Mouse (Mus musculus) intestine, embryonic 14.5 days (tissue): Measurements from ENCODE around the gene Lman2. TPM values are rescaled to one million over a fixed set of nuclear protein-coding genes. Genes with fewer than 3 reads are reported as not detected.

Source experiments
- ATAC-seq: fragments of 200-750 bp; cut with Nextera tagmentation; replicated peaks from 2 replicates; pipeline ENCODE4 v1.8.0; 2017; ENCODE audit warnings: low read depth, moderate number of reproducible peaks, moderate TSS enrichment, moderate library complexity; ENCODE audit not compliant: low FRiP score, low TSS enrichment
- DNase-seq: peaks from one replicate; pipeline ENCODE4 v3.0.0-alpha.2; 2018; ENCODE audit warnings: low spot score
- H3K27ac ChIP-seq: fragments of 300-500 bp; sonication (generic); 2 replicates; pipeline ENCODE4 v1.5.1; 2014; ENCODE audit warnings: low read depth, mild to moderate bottlenecking, control low read depth
- H3K27me3 ChIP-seq: fragments of 300-500 bp; sonication (generic); replicated peaks from 2 replicates; pipeline ENCODE4 v1.6.1; 2014; ENCODE audit warnings: low read length, control low read depth; ENCODE audit not compliant: control insufficient read depth, insufficient read depth
- H3K36me3 ChIP-seq: fragments of 300-500 bp; sonication (generic); 2 replicates; pipeline ENCODE4 v1.6.1; 2014; ENCODE audit warnings: low read length, control low read depth; ENCODE audit not compliant: control insufficient read depth, insufficient read depth
- H3K4me1 ChIP-seq: fragments of 300-500 bp; sonication (generic); replicated peaks from 2 replicates; pipeline ENCODE4 v1.6.1; 2014; ENCODE audit warnings: low read length, control low read depth, mixed read lengths; ENCODE audit not compliant: control insufficient read depth, insufficient read depth
- H3K4me2 ChIP-seq: fragments of 300-500 bp; sonication (generic); 2 replicates; pipeline ENCODE4 v1.6.1; 2014; ENCODE audit warnings: low read length
- H3K4me3 ChIP-seq: fragments of 300-500 bp; sonication (generic); 2 replicates; pipeline ENCODE4 v1.5.1; 2014; ENCODE audit warnings: low read depth, low read length, control low read depth, mixed read lengths
- H3K9ac ChIP-seq: fragments of 300-500 bp; sonication (generic); 2 replicates; pipeline ENCODE4 v1.6.1; 2014; ENCODE audit warnings: mild to moderate bottlenecking, low read length
- H3K9me3 ChIP-seq: fragments of 300-500 bp; sonication (generic); 2 replicates; pipeline ENCODE4 v1.6.1; 2016; ENCODE audit warnings: low read length, control low read depth; ENCODE audit not compliant: control insufficient read depth
- WGBS: fragments of 180-500 bp; shearing (Covaris S2); extraction: QIAGEN DNeasy Blood & Tissue Kit; methylation state at CpG from one replicate; pipeline ENCODE4 v1.1.7; 2014; 5-methylcytosine and 5-hydroxymethylcytosine counted together
- polyA plus RNA-seq: library from polyadenylated mRNA; unstranded; fragments of >200 nt; fragmentation: Nextera tagmentation; extraction: Ambion mirVana; gene quantifications from 2 replicates; pipeline ENCODE4 v1.2.1, GENCODE M21; 2014

The Lman2 gene
- polyA plus RNA-seq, 1 experiment from 2014 or later = 104 TPM

DNA sequence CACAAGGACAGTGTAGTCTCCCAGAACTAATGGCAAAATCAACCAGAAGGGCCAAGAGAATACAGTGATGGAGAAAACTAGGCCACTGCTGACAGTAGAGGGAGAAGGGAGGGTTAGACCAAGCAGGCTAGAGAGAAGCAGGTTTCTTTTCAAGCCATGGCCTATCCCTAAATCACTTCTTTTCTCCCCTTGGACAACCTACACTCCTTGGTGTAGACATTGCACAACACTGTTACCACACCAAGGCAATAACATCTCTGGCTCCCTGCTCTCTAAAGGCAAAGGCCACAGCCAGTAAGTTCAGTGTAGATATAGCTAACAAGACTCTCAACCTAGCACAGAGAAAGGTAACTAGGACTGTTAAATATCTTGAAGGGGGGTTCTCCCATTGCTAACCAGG lies 1.4 kb downstream of the Lman2 start:
- Histone ChIP-seq H3K9ac (peak overlapping the region; percentile 87; the same call in 1 of the 2 replicates), H3K4me3 (peak overlapping the region; percentile 97), H3K4me1 (peaks cover 13% of the 10 kb centered on the region), H3K27me3 (no peaks in the 10 kb centered on the region), H3K9me3 (no peaks in the 10 kb centered on the region), H3K36me3 (peaks cover 42% of the 10 kb centered on the region), H3K4me2 (peak overlapping the region; percentile 94), H3K27ac (no peak overlapping the region)
- ATAC-seq (no peak), DNase-seq (no peak)

DNA sequence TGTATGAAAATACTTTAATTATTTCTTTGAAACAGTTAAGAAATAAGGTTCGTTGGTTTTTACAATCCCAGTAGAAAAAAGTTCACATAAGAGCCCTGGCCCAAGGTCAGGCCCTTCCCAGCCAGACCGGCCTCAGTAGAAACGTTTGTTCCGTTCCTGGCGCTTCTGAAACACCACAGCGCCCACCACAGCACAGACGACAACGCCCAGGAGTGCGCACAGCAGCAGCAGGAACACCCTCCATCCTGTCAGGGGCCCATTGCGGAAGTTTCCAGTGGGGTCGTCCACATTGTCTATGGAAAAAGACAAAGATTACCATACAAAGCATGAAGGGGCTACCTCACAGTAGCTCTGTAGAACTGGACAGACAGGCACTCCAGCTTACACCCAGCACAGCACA lies 15.8 kb downstream of the Lman2 start:
- no peak for ATAC-seq

DNA sequence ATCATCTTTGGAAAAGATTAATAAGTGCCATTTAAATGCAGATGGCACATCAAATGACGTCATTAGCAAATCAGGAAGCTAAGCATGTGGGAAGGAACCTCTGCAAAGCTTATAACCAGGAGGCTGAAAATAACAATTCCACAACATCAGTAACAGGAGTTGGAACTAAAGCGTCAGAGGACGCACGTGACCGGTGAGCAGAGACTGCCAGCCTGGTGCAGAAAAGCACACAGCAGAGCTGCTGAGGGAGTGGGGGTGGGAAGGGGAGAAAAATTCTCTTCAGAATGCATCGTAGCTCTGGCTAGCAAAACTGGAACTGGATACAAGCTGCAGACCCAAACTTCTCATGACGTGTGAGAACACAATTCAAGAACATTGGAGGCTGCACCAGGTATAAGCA lies 18.3 kb downstream of the Lman2 start:
- Histone ChIP-seq H3K9ac (no peak overlapping the region), H3K4me1 (no peaks in the 10 kb centered on the region), H3K4me3 (no peak overlapping the region), H3K9me3 (no peaks in the 10 kb centered on the region), H3K27me3 (no peaks in the 10 kb centered on the region), H3K36me3 (peaks cover 52% of the 10 kb centered on the region), H3K27ac (no peak overlapping the region), H3K4me2 (no peak overlapping the region)
- 92% methylated on average over 7 of the region's 7 CpGs for WGBS
- ATAC-seq = no peak
- DNase-seq = no peak

More for the DNA sequence above, 15.8 kb downstream of the Lman2 start:
- no peak for DNase-seq
- Histone ChIP-seq H3K27me3 (no peaks in the 10 kb centered on the region), H3K4me1 (no peaks in the 10 kb centered on the region), H3K36me3 (peaks cover 73% of the 10 kb centered on the region), H3K9me3 (no peaks in the 10 kb centered on the region), H3K4me3 (no peak overlapping the region), H3K4me2 (no peak overlapping the region), H3K9ac (no peak overlapping the region), H3K27ac (no peak overlapping the region)
- 87% methylated on average over 11 of the region's 11 CpGs for WGBS

DNA sequence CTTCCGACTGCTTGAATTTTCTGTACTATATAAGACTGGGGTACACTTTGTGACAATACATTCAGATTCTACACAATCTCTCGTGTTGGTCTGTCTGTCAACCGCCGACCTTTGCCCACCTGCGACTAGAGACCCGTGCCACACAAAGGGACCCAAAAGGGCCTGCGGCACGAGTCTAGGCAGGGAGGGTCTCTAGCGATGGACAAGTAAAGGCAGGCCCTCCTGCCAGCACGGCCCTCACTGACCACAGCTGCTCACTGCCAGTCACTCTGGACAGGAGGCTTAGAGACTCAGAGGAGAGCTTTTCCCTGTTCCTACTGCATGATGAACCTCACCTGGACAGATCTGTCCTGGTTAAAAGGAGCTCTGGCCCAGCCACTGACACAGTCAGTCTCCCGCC lies 20.1 kb downstream of the Lman2 start:
- Histone ChIP-seq H3K27me3 (no peaks in the 10 kb centered on the region), H3K9ac (no peak overlapping the region; the same call in 1 of the 2 replicates), H3K4me3 (no peak overlapping the region), H3K4me1 (no peaks in the 10 kb centered on the region), H3K9me3 (no peaks in the 10 kb centered on the region), H3K27ac (no peak overlapping the region), H3K4me2 (no peak overlapping the region), H3K36me3 (peaks cover 35% of the 10 kb centered on the region)
- ATAC-seq (no peak), DNase-seq (no peak)
- 32% methylated on average over 11 of the region's 11 CpGs for WGBS

DNA sequence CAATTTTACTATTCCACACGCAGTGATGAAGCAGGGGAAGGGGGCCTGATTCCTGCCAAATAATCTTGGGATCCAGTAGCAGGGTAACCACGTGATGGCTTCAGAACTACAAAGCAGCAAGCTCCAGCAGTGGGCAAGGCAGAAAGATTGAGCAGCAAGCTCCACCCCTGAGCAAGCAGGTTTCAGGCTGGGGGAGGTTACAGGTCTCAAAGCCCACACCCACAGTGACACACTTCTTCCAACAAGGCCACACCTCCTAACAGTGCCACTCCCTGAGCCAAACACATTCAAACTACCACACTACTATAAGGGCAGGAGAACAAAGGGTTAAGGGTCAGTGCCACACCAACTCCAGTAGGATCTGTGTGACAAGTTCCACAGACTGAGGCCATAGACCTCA lies 23.3 kb downstream of the Lman2 start:
- no peak overlapping the region for H3K9ac ChIP-seq
- no peak overlapping the region for H3K4me2 ChIP-seq
- no peak overlapping the region for H3K27ac ChIP-seq
- no peaks in the 10 kb centered on the region for H3K27me3 ChIP-seq
- peak; percentile 39; the same call in 1 of the 2 replicates for ATAC-seq
- H3K9me3 ChIP-seq = no peaks in the 10 kb centered on the region
- peaks cover 3% of the 10 kb centered on the region for H3K36me3 ChIP-seq
- DNase-seq = no peak
- no peaks in the 10 kb centered on the region for H3K4me1 ChIP-seq
- no peak overlapping the region for H3K4me3 ChIP-seq
- 31% methylated on average over 2 of the region's 2 CpGs for WGBS

DNA sequence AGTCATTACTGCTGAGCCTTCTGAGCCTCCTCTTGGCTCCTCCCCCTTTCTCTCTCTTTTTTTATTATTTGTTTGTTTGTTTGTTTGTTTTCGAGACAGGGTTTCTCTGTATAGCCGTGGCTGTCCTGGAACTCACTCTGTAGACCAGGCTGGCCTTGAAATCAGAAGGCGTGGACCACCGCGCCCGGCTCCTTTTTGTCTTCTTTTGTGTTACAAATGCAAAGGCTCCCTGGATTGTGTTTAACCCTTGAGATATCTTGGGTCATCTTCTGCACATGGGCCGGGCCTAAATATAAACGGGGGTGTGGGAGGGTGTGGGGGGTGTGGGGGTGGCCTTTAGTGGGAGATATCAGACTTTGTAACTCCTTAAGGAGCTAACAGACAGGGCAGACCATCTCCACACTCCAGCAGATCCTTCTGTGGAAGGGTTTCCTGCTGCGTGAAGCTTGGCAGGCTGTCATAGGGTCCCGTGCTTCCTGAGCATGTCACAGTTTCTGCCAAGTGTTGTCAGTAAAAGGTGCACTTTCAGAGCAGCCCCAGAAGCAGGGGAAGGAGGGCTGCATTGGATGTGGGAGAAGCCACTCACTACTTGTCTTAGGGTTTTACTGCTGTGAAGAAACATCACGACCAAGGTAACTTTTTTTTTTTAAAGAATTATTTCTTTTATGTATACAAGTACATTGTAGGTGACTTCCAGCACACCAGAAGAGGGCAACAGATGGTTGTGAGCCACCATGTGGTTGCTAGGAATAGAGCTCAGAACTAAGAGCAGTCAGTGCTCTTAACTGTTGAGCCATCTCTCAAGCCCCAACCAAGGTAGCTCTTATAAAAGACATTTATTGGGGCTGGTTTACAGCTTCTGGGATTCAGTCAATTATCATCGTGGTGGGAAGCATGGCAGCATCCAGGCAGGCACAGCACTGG lies 24.2 kb downstream of the Lman2 start:
- Histone ChIP-seq H3K4me3 (no peak overlapping the region), H3K27me3 (no peaks in the 10 kb centered on the region), H3K4me1 (no peaks in the 10 kb centered on the region), H3K9me3 (no peaks in the 10 kb centered on the region), H3K9ac (no peak overlapping the region), H3K36me3 (no peaks in the 10 kb centered on the region), H3K27ac (no peak overlapping the region), H3K4me2 (no peak overlapping the region)
- ATAC-seq = no peak
- DNase-seq = no peak
- 62% methylated on average over 12 of the region's 12 CpGs for WGBS

DNA sequence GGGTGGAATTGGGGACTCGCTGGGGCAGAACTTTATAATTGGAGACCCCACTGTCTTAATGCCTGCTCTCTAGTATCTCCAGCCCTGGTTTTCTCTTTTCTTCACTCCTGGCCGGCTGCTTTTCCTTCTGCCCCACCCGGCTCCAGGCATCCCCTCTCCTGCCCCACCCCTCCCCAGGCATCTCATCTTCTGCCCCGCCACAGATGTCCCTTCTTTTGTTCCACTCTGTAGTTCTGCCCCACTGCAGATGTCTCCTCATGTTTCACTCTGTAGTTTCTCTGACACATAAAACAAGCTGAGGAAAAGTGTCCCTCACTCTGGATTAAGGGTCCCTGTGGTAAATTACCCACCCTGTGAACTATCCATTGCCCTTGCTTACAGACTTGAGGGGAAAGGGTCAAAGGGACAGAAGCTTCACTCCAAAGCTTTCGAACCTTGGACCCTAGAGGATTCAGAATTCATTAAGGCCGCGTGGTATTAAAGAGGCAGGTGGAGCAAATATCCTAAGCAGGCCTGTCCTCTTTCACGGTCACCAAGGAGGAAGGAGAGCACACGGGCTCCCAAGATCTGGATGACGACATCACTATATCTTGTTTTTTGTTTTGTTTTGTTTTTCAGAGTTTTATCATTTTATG lies 25.1 kb downstream of the Lman2 start:
- H3K36me3 ChIP-seq = no peaks in the 10 kb centered on the region
- WGBS = 68% methylated on average over 10 of the region's 10 CpGs
- DNase-seq (no peak), ATAC-seq (no peak)
- H3K9me3 ChIP-seq = no peaks in the 10 kb centered on the region
- H3K9ac ChIP-seq = no peak overlapping the region
- no peaks in the 10 kb centered on the region for H3K27me3 ChIP-seq
- H3K27ac ChIP-seq = no peak overlapping the region
- H3K4me1 ChIP-seq = no peaks in the 10 kb centered on the region
- no peak overlapping the region for H3K4me2 ChIP-seq
- no peak overlapping the region for H3K4me3 ChIP-seq

DNA sequence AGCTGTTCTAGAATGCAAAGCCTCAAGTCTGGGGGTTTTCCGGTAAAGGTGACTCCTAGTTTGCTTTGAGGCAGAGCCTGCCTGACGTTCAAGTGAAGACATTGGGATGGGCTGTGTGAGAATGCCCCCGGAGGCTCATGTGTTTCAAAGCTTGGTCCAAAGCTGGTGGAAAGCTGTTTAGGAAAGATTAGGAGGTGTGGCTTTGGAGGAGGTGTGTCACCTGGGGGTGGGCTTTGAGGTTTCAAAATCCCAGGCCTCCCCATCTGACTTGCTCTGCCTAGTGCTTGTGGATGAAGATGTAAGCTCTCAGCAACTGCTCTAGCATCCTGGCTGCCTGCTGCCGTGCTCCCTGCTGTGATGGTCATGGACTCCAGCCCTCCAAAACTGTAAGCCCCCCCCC lies 26.9 kb downstream of the Lman2 start:
- ATAC-seq = no peak
- no peak overlapping the region for H3K4me3 ChIP-seq
- no peak overlapping the region for H3K4me2 ChIP-seq
- no peaks in the 10 kb centered on the region for H3K36me3 ChIP-seq
- no peak for DNase-seq
- 91% methylated on average over 4 of the region's 4 CpGs for WGBS
- no peaks in the 10 kb centered on the region for H3K9me3 ChIP-seq
- no peak overlapping the region for H3K27ac ChIP-seq
- no peak overlapping the region for H3K9ac ChIP-seq
- H3K4me1 ChIP-seq = peaks cover 3% of the 10 kb centered on the region
- H3K27me3 ChIP-seq = no peaks in the 10 kb centered on the region
